Mouse (Mus musculus) cerebellum, adult 8-10 months (tissue): ENCODE data around the gene Cpt2.

Experiments used
- DNase-seq: peaks from one replicate; pipeline ENCODE4 v3.0.0; 2022

Gene Cpt2

DNA sequence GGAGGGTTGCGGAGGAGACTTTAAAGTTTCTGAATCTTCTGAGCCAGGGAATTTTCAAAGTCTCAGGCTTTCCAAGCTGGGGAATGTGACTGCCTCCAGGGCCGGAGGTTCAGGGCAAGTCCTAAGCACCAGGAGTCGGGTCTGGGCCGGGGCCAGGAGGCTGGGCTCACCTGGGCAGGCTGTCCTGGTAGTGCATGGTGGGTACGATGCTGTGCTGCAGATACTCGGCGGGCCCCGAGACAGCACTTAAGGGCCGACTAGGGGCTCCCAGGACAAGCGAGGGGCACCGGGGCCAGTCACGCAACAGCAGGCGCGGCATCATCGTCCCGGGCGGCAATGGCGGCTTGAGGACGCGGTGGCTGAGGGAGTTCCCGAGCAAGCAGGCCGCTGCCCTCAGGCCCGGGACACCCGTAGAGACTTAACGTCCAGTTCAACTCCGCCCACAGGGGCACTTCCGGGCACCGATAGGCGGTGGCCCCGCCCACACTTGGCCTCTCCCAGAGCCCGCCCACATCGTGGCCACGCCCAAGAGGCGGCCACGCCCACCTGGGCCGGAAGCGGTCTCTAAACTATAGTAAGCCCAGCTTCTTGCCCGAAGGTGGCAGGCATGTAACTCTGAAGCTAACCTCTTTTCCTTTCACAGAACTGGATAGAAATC is at the start of gene Cpt2:
TSS of gene Cpt2 (minus strand) at position 466 of the 658 bp plus-strand sequence.
- peak; percentile 75 for DNase-seq

DNA sequence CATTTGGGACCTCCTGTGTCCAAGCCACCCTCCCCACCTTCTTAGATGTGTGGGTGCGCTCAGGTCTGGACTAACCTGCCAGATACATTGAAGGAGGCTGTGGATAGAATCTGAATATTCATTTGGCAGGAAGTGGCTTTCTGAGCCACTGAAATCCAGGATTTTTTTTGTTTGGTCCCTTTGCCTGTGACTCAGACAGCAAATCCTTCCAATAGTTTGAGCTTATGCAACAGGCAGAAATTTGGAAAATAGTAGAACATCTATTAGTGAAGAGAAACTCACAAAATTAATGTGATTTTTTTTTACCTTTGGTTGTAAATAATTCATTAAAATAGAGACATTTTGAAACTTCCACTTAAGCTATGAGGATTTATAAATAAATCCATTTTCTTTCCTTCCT is 47.8 kb upstream of the Cpt2 start:
- no peak for DNase-seq

DNA sequence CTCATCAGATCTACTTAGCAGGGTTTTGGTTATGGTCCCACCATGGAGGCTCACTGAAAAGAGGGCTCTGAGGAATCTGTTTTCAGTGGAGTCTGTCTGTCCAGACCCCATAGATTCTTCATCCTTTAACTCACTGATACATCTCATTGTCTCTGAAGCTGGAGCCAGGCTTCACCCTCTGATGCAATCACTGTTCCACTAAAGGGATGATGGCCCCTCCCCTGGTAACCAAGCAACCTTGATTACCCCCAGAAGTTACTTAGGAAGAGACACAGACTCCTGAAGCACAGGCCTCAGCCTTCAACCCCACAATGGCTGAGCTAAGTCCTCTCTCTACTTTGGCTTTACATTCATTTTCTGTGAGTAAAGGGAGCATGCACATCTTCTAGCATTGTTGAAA is 46.4 kb upstream of the Cpt2 start:
- DNase-seq = no peak

DNA sequence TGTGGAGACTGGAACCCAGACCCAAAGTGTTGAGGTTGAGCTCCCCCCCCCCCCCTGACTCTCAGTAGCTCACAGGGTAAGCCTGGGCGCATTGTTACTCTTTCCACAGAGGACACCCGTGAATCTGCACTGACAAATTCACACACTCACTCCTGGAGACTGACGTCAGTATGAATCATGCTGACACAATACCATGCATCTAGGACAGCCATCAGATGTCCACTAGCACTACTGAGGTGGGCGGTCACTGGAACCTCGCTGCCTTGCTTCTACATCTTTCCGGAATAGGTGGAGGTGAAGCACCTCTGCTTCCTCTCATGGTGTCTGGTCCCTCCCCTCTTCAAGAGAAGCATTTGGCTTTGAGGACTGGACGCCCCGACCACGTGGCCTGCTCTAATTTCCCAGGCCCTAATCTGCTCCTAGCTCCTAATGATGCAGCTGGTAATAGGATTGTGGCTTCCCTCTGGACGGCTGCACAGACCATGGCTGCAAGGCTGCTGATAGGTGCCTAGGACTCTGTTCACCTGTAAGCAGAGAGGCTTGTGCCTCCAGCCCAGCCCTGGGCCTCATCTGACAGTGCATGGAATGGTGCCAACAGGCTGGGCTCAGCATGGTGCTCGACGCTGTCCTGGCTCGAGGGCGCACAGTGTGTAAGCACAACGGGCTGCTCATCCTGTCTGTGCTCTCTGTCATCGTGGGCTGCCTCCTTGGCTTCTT is 44.7 kb upstream of the Cpt2 start, which contains the start of gene Slc1a7:
TSS of gene Slc1a7 (plus strand) at position 367 of the 717 bp plus-strand sequence.
- no peak for DNase-seq

DNA sequence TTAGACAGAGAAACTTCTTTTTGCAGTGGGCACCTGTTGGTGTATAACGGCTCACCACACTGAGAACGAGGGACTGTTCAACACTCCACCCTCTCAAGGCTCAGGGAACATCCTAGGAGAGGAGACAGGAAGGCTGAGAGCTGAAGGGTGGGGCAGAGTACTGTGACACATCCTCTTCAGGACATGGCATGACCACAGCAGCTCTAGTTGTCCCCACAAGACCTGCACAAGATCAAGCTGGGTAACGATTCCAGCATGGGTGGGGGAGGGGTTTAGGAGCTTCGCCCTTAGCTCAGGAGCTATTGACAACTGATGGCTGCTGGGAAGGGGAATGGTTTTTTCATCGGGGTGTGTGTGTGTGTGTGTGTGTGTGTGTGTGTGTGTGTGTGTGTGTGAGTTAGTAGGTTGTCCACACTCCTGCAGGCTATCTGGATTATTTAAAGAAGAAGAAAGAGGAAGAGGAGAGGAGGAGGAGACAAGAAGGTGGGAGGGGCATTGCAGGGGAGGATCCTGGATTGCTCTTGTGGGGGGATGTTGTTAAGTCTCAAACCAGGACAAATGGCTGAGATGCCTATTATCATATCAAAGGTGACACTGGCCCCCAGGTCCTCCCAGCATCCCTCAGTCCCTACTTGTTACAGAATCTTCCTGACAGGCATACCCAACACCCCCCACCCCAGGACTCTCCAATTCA is 43.2 kb upstream of the Cpt2 start:
- no peak for DNase-seq

DNA sequence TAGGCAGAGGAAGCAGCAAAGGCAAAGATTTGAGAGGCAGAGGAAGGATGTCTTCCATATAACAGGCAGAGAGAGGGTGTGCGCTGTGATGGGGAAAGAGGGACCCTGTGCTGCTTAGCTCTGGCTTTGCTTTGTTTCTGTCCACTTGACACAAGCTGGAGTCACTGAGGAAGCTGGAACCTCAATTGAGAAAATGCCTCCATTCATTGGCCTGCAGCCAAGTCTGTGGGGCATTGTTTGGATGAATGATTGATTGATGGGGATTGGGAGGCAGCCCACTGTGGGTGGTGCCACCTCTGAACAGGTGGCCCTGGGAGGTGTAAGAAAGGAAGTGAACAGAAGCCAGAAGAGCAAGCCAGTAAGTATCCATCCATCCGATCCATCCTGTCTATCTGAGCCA is 39.4 kb upstream of the Cpt2 start:
- no peak for DNase-seq

DNA sequence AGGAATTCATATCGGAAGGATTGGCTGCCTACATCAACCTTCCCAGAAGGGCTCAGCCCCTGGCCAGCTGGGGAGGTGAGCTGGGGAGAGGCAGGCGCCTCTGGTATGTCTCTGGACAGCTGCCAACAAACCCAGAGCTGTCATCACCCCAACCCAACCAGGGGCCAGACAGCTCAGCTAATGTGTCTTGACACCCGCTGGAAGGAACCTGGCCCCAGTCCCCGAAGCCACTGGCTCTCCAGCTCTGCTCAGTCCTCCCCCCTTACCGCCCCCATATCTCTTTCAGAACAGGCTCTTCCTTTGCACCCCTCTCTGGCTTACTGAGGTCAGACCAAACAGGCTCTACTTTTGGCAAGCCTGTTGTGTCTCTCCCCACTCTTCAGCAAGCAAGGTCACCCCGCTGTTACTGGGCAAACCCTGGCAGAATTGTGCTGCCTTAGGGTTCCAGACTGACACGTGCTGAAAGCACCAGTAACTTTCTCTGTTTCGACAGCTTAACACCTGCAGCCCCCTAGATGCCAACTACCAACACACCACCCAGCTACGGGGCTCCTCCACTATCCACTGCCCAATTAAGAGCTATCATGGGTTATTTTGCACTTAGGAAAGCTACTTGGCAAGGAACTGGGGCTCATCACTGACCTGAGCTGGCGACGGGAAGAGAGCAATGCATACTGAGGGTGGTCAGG is 38.8 kb upstream of the Cpt2 start:
- DNase-seq = no peak

DNA sequence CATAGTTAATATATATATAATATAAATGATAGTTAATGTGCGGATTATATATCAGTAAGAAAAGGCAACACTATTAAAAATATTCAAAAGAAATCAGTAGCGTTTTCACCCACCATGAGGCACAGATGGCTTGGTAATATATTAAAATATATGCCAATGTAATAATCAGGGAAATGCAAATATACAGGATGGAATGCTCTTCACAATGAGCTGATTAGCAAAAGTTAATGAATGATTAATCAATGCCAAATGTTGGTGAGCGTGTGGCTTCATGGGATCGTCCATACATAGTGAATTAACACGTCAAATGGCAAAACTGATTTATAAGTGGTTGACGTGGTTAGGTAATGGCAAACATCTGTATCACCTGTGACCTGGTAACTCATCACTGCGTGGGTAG is 35.1 kb upstream of the Cpt2 start:
- no peak for DNase-seq

DNA sequence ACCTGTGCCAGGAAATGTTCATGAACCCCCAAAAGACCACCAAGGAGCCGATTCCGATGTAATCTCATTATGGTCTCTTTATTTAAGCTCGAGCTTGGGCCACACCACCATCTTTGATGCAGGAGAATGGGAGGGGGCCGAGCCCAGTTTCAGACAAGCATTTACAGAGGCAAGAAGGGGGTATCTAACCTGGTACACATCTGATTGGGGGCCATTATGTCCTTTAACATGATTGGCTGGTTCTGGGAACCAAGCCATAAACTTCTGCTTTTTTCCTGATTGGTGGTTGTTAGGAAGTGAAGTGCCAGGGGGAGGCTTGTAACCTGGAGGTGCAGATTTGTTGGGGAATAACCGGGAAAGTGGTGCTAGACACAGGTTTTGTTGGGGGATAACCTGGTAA is 32.3 kb upstream of the Cpt2 start:
- no peak for DNase-seq

DNA sequence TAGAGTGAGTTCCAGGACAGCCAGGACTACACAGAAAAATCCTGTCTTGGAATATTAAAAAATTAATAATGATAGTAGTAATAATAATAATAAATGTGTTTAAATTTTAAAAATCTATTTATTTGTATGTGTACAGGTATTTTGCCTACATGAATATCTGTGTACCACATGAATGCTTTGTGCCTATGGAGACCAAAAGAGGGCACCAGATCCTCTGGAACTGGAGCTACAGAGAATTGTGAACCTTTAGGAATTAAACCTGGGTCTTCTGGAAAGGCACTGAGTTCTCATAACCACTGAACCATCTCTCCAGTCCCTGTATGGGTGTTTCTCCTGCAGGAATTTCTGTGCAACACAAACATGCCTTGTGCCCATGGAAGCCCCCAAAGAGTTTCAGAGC is 29.4 kb upstream of the Cpt2 start:
- no peak for DNase-seq

DNA sequence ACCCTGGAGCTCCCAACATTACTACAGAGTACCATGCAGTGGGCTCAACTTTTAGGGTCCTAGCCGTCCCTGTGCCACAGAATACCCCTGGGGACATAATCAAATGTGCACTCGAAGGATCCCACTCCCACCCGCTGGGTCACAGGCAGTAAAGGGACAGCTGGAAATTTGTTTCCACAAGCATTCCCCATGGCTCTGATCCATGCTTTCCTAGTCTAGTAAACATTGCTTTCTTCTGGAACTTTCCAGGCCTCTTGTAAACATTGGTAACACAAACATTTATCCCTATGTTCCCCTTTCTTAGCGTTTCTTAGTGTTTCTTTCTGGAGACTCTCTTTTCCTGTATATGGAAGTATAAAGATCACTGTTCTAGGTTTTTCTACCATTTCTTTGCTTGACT is 26.5 kb upstream of the Cpt2 start:
- no peak for DNase-seq

DNA sequence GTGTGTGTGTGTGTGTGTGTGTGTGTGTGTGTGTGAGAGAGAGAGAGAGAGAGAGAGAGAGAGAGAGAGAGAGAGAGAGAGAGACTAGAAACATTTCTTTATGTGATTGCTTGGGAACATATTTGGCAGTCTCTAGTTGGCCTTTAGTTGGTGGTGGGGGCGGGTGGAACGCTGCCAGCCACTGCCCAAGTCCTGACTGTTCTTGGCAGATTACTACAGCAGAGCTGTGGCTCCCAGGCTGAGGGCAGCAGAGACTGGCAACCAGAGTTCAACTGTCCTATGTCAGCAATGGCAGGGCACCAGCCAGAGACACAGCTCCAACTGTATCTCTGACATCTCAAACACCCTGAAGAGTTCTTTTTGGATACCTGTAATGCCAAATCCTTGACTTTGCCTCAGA is 20.7 kb upstream of the Cpt2 start:
- DNase-seq = no peak

DNA sequence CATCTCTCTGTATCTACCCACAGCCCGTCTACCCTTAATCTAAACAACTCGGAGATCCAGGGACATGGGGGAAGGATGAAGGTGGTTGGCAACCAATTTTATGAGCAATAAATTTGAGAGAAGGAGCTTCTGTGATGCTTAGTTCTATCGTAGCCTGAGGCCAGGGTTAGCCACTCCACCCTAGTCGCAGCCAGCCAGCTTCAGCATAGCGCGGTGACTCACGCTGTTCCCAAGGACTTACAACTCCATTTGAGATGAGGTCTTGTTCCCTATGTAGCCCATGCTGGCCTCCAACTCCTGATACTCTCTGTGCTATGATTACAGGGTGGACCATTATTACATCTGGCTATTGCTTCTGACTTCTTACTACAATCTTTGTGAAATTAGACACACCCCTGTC is 19.3 kb upstream of the Cpt2 start:
- DNase-seq = no peak

DNA sequence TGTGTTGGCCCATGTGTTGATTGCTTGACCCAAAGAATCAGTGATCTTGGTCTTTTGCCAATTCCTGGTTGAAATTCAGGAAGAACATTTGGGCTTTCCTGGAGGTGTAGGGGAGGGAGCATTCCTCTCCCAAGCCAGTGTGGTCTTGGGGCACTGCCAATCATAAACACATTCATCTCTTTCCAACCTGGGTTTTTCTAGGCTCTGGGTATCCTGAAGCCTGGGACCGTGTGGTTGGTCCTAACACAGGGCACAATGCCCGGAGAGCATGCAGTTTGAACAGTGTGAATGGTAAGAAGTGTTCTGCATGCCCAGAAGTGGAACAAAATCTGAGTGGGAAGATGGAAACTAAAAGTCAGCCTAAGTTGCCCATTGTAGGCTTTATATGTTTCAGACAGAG is 14.7 kb upstream of the Cpt2 start:
- DNase-seq = no peak

DNA sequence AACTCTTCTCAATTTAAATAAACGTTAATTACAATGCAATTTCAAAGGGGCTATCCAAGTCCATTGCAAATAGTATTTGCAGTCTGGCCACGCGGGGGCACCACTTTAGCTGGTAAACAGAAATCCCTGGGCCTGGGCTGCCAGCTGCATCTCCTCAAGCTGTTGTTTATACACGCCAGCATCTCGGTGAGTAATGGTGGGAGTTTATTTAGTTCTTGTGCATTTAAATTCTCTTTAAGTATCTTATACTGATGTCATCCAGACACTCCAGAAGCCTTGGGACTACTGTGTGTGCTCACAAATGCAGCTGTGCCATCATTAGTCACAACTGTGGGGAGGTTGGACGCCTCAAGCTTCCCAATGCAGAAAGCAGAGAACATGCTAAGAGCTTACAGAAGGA is 13.9 kb upstream of the Cpt2 start:
- peak; percentile 55 for DNase-seq

DNA sequence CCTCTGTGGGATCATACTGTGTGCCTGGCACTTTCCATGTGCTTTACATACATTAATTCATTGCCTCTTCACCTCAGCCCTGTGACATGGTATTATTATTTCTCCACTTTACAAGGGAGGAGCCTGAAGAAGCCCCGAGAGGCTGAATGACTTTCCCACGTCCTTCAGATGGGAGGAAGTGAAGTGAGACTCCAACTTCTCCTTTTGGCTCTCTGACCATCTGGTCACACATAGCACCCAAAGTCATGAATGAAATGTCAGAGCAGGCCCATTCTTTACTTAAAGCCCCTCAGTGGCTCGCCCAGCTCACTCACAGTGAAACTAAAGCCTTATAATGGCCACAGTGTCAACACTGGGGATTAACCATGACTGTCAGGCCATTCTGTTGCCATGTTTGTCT is 11.8 kb upstream of the Cpt2 start:
- no peak for DNase-seq

DNA sequence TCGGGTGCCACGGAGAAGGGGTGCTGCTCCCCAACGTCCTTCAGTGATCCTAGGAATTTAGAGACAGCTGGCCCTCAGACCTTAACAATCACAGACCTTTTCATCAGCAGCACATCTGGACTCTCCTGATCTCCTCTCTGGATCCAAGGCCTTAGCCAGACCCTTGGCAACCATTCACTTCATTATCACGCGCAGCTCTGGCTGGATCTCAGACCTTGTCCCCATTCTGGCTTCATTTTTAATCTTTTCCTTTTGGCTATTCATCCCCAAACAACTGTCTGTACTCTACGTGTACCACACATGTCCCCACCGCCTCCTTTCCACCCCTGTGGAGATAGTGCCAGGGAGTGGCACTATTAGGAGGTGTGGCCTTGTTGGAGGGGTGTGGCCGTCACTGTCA is 9.8 kb upstream of the Cpt2 start:
- DNase-seq = no peak

DNA sequence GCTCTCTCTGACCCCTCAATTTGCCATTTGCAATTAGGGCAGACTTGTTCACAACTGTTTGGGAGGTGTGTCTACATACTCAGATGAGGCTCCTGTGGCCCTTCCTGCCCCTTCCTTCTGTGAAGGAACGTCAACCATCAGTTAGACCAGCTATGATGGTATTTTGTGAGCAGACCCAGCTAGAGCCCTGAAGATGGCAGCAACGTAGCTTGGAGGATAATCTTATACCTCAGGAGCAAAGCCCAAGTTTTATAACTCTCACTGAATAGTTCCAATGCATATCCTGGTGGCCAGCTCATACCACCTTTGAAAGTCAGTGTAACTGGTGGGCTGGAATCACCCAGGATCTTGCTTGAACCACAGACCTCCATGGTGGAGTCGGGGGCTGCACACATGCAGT is 8.0 kb upstream of the Cpt2 start:
- DNase-seq = no peak

DNA sequence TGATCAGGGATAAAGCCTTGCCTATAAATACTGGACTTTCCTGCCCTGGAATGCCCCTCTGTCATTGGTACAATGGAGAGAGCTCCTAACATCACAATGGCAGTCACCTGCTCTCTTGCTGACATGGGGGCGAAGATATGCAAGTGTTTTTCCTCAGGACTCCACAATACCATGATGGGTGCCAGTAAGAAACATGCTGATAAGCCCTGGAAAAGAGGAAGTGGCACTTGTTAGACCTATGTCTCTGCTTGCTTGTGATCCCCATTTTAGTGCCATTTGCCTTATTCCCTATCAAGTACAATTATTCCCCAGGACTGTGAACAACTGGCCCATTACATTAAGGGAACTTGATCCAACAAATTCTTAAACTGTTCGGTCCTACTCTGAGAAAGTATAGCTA is 5.3 kb upstream of the Cpt2 start:
- no peak for DNase-seq

DNA sequence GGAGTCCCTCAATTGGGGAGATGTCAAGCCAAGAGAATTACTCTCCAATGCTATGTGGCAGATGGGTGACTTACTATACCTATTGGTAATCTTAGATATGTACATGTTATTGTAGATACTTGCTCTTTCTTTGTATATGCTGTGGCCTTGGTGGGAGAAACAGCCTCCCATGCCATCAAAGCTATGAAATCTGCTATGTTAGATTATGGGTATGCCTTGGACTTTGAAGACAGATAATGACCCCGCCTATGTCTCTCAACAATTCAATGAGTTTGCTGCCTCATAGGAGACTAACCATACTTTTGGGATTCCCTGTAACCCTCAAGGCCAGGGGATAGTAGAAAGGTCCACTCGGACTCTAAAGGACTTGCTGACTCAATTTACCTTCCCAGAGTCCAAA is 4.9 kb upstream of the Cpt2 start:
- no peak for DNase-seq

DNA sequence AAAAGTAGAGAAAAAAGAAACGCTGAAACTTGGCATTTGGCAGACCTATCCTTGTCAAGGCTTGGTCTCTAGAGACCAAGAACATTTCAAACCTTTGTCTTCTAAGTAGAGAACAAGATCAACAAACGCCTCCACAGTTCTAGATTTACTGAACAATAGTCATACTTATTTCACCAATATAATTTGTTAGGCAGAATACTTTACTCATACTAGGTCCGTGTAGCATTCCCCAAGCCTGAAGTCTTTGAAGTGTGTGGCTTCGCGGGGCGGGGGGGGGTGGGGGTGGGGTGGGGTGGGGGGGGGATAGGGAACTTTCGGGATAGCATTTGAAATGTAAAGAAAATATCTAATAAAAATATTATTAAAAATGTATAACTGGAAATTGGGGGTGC is 389 bp upstream of the Cpt2 start:
- DNase-seq = no peak

DNA sequence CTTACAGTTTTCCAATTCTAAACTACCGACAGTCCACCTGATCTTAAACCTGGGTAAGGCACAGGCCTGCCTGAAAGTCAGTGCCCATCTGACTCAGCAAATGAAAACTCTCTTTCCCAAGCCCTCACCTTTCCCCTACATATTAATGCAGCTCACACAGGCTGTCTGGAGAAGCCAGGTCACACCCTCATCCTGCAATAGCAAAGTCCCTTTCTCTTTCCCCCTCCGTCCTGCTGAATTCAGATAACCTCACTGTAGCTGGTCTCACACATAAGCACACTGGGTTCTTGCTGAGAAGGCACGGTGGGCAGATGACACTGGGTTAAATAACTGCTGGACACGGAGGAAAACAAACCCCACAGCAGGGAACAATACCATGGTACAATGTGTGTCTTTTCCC is 1.5 kb downstream of the Cpt2 start:
- DNase-seq = no peak

DNA sequence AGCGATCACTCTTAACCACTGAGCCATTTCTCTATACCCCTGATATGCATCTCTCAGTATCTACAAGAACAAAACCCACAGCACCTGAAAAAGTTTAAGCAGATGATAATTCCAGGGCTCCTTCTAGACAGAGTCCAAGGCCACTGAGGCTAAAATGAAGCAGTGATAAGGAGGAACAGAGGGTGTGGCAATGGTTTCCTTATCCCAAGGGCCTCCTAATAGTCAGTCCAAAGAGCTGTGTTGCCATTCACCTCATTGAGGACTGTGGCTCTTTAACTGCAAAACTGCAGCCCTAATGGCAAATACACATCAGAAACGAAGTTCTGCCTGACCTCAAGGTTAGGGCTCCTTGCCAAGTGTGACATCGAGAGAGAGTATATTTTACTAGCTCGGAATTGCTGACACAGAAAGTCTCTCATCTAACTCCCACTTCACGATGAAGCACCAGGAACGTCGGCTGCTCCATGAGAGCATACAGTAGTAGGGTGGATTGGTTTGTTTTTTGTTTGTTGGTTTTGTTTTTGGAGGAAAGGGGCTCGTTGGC is 2.2 kb downstream of the Cpt2 start:
- no peak for DNase-seq

DNA sequence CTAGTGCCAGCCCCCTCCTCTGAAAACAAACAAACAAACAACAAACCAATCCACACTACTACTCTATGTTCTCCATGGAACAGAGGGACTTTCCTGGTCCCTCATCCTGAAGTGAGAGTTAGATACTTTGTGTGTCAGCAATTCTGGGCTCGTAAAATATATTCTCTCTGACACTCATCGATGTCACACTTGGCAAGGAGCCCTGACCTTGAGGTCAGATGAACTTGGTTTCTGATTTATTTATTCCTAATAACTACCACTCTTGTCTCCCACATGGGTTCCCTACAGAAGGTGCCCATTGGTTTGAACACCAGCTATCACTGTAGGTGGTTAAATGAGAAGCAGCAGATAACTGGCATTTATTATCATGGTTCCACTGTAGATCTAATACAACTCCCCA is 3.1 kb downstream of the Cpt2 start:
- DNase-seq = no peak
